Mouse (Mus musculus): Measurements from ENCODE around the gene Fhl3. TPM values are rescaled to one million over a fixed set of nuclear protein-coding genes. Genes with fewer than 3 reads are reported as not detected.
A peak's percentile ranks its signal among the peaks of the same experiment; 100 is the strongest.

Gene Fhl3
- polyA plus RNA-seq, 1 experiment from 2014 or later = 6.8 TPM

GRCm38 (mm10) chr4:124683474-124683873 is 17.0 kb upstream of the Fhl3 start:
- H3K27me3 ChIP-seq (ENCODE audit: control insufficient read depth, insufficient read depth, low read length) = no peaks in the 10 kb centered on the region
- no peak for ATAC-seq (ENCODE audit: insufficient number of reproducible peaks, insufficient read depth, low FRiP score, low read depth)
- no peak overlapping the region for H3K4me2 ChIP-seq (ENCODE audit: low read length)
- H3K36me3 ChIP-seq (ENCODE audit: control insufficient read depth, insufficient read depth, low read length) = peaks cover 85% of the 10 kb centered on the region
- peaks cover 3 to 6% of the 10 kb centered on the region in 2 experiments; a peak in 2 of 4 replicates for H3K4me1 ChIP-seq (ENCODE audit: control insufficient read depth in 2 of 2, insufficient read depth in 2 of 2, low read length in 2 of 2)
- H3K27ac ChIP-seq (replicated peaks in 1 of 2; ENCODE audit: control insufficient read depth in 1 of 2, insufficient read depth in 1 of 2, low read depth in 2 of 2, low read length in 2 of 2) = no peak overlapping the region
- 83% methylated on average over 4 of the region's 4 CpGs for WGBS
- H3K9ac ChIP-seq (ENCODE audit: low read length) = no peak overlapping the region
- H3K4me3 ChIP-seq (ENCODE audit: control insufficient read depth in 1 of 2, insufficient read depth in 1 of 2, low read depth in 1 of 2, low read length in 2 of 2) = no peak overlapping the region
- H3K9me3 ChIP-seq (ENCODE audit: control insufficient read depth, low read length) = no peaks in the 10 kb centered on the region

GRCm38 (mm10) chr4:124685004-124685403 is 15.5 kb upstream of the Fhl3 start:
- Histone ChIP-seq H3K4me1 (ENCODE audit: control insufficient read depth in 2 of 2, insufficient read depth in 2 of 2, low read length in 2 of 2) (peaks cover 3 to 6% of the 10 kb centered on the region in 2 experiments; a peak in 2 of 4 replicates), H3K27ac (replicated peaks in 1 of 2; ENCODE audit: control insufficient read depth in 1 of 2, insufficient read depth in 1 of 2, low read depth in 2 of 2, low read length in 2 of 2) (no peak overlapping the region), H3K4me3 (ENCODE audit: control insufficient read depth in 1 of 2, insufficient read depth in 1 of 2, low read depth in 1 of 2, low read length in 2 of 2) (no peak overlapping the region), H3K36me3 (ENCODE audit: control insufficient read depth, insufficient read depth, low read length) (peaks cover 81% of the 10 kb centered on the region), H3K9ac (ENCODE audit: low read length) (no peak overlapping the region), H3K9me3 (ENCODE audit: control insufficient read depth, low read length) (no peaks in the 10 kb centered on the region), H3K4me2 (ENCODE audit: low read length) (no peak overlapping the region), H3K27me3 (ENCODE audit: control insufficient read depth, insufficient read depth, low read length) (no peaks in the 10 kb centered on the region)
- 86% methylated on average over 4 of the region's 4 CpGs for WGBS
- ATAC-seq (ENCODE audit: insufficient number of reproducible peaks, insufficient read depth, low FRiP score, low read depth) = no peak

- Histone ChIP-seq H3K4me1 (ENCODE audit: control insufficient read depth in 2 of 2, insufficient read depth in 2 of 2, low read length in 2 of 2) (peaks cover 3 to 6% of the 10 kb centered on the region in 2 experiments; a peak in 2 of 4 replicates), H3K9ac (ENCODE audit: low read length) (no peak overlapping the region), H3K4me3 (ENCODE audit: control insufficient read depth in 1 of 2, insufficient read depth in 1 of 2, low read depth in 1 of 2, low read length in 2 of 2) (no peak overlapping the region), H3K36me3 (ENCODE audit: control insufficient read depth, insufficient read depth, low read length) (peaks cover 76% of the 10 kb centered on the region), H3K27me3 (ENCODE audit: control insufficient read depth, insufficient read depth, low read length) (no peaks in the 10 kb centered on the region), H3K4me2 (ENCODE audit: low read length) (no peak overlapping the region), H3K27ac (replicated peaks in 1 of 2; ENCODE audit: control insufficient read depth in 1 of 2, insufficient read depth in 1 of 2, low read depth in 2 of 2, low read length in 2 of 2) (0 out of 4 replicates have a peak overlapping the region, but pooled peaks of 1 of the 2 experiments have one; percentile 79), H3K9me3 (ENCODE audit: control insufficient read depth, low read length) (no peaks in the 10 kb centered on the region)
- WGBS = 65% methylated on average over 8 of the region's 8 CpGs
- no peak for ATAC-seq (ENCODE audit: insufficient number of reproducible peaks, insufficient read depth, low FRiP score, low read depth)
These were observed 15.0 kb upstream of the Fhl3 start for GRCm38 (mm10) chr4:124685453-124685852.

- Histone ChIP-seq H3K27me3 (ENCODE audit: control insufficient read depth, insufficient read depth, low read length) (no peaks in the 10 kb centered on the region), H3K4me2 (ENCODE audit: low read length) (no peak overlapping the region), H3K4me3 (ENCODE audit: control insufficient read depth in 1 of 2, insufficient read depth in 1 of 2, low read depth in 1 of 2, low read length in 2 of 2) (no peak overlapping the region), H3K9ac (ENCODE audit: low read length) (peak overlapping the region; percentile 22; the same call in 1 of the 2 replicates), H3K36me3 (ENCODE audit: control insufficient read depth, insufficient read depth, low read length) (peaks cover 71% of the 10 kb centered on the region), H3K9me3 (ENCODE audit: control insufficient read depth, low read length) (no peaks in the 10 kb centered on the region), H3K27ac (replicated peaks in 1 of 2; ENCODE audit: control insufficient read depth in 1 of 2, insufficient read depth in 1 of 2, low read depth in 2 of 2, low read length in 2 of 2) (peak overlapping the region; percentile 74 to 79), H3K4me1 (ENCODE audit: control insufficient read depth in 2 of 2, insufficient read depth in 2 of 2, low read length in 2 of 2) (peaks cover 3 to 6% of the 10 kb centered on the region in 2 experiments; a peak in 2 of 4 replicates)
- no peak for ATAC-seq (ENCODE audit: insufficient number of reproducible peaks, insufficient read depth, low FRiP score, low read depth)
- 57% methylated on average over 8 of the region's 8 CpGs for WGBS
These were observed 14.6 kb upstream of the Fhl3 start for GRCm38 (mm10) chr4:124685897-124686402.

- H3K4me1 ChIP-seq (ENCODE audit: control insufficient read depth in 2 of 2, insufficient read depth in 2 of 2, low read length in 2 of 2) = peaks cover 2 to 18% of the 10 kb centered on the region in 2 experiments; a peak in 3 of 4 replicates
- WGBS = 71% methylated on average over 8 of the region's 8 CpGs
- ATAC-seq (ENCODE audit: insufficient number of reproducible peaks, insufficient read depth, low FRiP score, low read depth) = no peak
- no peaks in the 10 kb centered on the region for H3K9me3 ChIP-seq (ENCODE audit: control insufficient read depth, low read length)
- H3K36me3 ChIP-seq (ENCODE audit: control insufficient read depth, insufficient read depth, low read length) = peaks cover 23% of the 10 kb centered on the region; the same call in 1 of the 2 replicates
- H3K9ac ChIP-seq (ENCODE audit: low read length) = 0 out of 2 replicates have a peak overlapping the region, but pooled peaks have one; percentile 1
- H3K4me2 ChIP-seq (ENCODE audit: low read length) = 0 out of 2 replicates have a peak overlapping the region, but pooled peaks have one; percentile 8
- H3K4me3 ChIP-seq (ENCODE audit: control insufficient read depth in 1 of 2, insufficient read depth in 1 of 2, low read depth in 1 of 2, low read length in 2 of 2) = no peak overlapping the region
- peak overlapping the region in 1 of 2 experiments; percentile 41; a peak in 2 of 4 replicates for H3K27ac ChIP-seq (replicated peaks in 1 of 2; ENCODE audit: control insufficient read depth in 1 of 2, insufficient read depth in 1 of 2, low read depth in 2 of 2, low read length in 2 of 2)
- no peaks in the 10 kb centered on the region for H3K27me3 ChIP-seq (ENCODE audit: control insufficient read depth, insufficient read depth, low read length)
These were observed 9.0 kb upstream of the Fhl3 start for GRCm38 (mm10) chr4:124691455-124691854.

- H3K27ac ChIP-seq (replicated peaks in 1 of 2; ENCODE audit: control insufficient read depth in 1 of 2, insufficient read depth in 1 of 2, low read depth in 2 of 2, low read length in 2 of 2) = no peak overlapping the region
- WGBS = 56% methylated on average over 3 of the region's 3 CpGs
- peak overlapping the region; percentile 86 for H3K4me2 ChIP-seq (ENCODE audit: low read length)
- peak overlapping the region; percentile 83 to 85; a peak in 3 of 4 replicates for H3K4me3 ChIP-seq (ENCODE audit: control insufficient read depth in 1 of 2, insufficient read depth in 1 of 2, low read depth in 1 of 2, low read length in 2 of 2)
- peak overlapping the region; percentile 93 for H3K9ac ChIP-seq (ENCODE audit: low read length)
- peaks cover 21% of the 10 kb centered on the region; the same call in 1 of the 2 replicates for H3K36me3 ChIP-seq (ENCODE audit: control insufficient read depth, insufficient read depth, low read length)
- peaks cover 2 to 18% of the 10 kb centered on the region in 2 experiments; a peak in 3 of 4 replicates for H3K4me1 ChIP-seq (ENCODE audit: control insufficient read depth in 2 of 2, insufficient read depth in 2 of 2, low read length in 2 of 2)
- ATAC-seq (ENCODE audit: insufficient number of reproducible peaks, insufficient read depth, low FRiP score, low read depth) = no peak
- H3K9me3 ChIP-seq (ENCODE audit: control insufficient read depth, low read length) = no peaks in the 10 kb centered on the region
- no peaks in the 10 kb centered on the region for H3K27me3 ChIP-seq (ENCODE audit: control insufficient read depth, insufficient read depth, low read length)
These were observed 8.1 kb upstream of the Fhl3 start for GRCm38 (mm10) chr4:124692416-124692861.

- Histone ChIP-seq H3K9ac (ENCODE audit: low read length) (peak within 1 kb of the TSS; percentile 93), H3K4me1 (ENCODE audit: control insufficient read depth in 2 of 2, insufficient read depth in 2 of 2, low read length in 2 of 2) (peaks cover 2 to 18% of the 10 kb centered on the region in 2 experiments; a peak in 3 of 4 replicates), H3K27me3 (ENCODE audit: control insufficient read depth, insufficient read depth, low read length) (no peaks in the 10 kb centered on the region), H3K27ac (replicated peaks in 1 of 2; ENCODE audit: control insufficient read depth in 1 of 2, insufficient read depth in 1 of 2, low read depth in 2 of 2, low read length in 2 of 2) (peak within 1 kb of the TSS; percentile 28 to 75), H3K36me3 (ENCODE audit: control insufficient read depth, insufficient read depth, low read length) (peaks cover 12% of the 10 kb centered on the region; the same call in 1 of the 2 replicates), H3K9me3 (ENCODE audit: control insufficient read depth, low read length) (no peaks in the 10 kb centered on the region), H3K4me3 (ENCODE audit: control insufficient read depth in 1 of 2, insufficient read depth in 1 of 2, low read depth in 1 of 2, low read length in 2 of 2) (peak within 1 kb of the TSS; percentile 83 to 85), H3K4me2 (ENCODE audit: low read length) (peak within 1 kb of the TSS; percentile 86)
- peak; percentile 89 for ATAC-seq (ENCODE audit: insufficient number of reproducible peaks, insufficient read depth, low FRiP score, low read depth)
- under 1% methylated on average over 43 of the region's 43 CpGs for WGBS
These were observed 7.2 kb upstream of the Fhl3 start, which contains the start of gene Utp11 for GRCm38 (mm10) chr4:124693135-124693894. Gene Utp11 (minus strand): TSS chr4:124693600.

Data from heart, embryonic 14.5 days (tissue).